Mouse (Mus musculus) frontal cortex, postnatal 10 days (tissue): ENCODE measurements around the gene Naa38.
"Not testable (repeated sequence)": the region's sequence is repeated elsewhere in the genome, so short reads cannot be mapped to it uniquely, and the experiment has no call there.

Source experiments
- DNase-seq, 2 experiments: peaks; one replicate each; pipeline ENCODE4 v3.0.0; 2022; ENCODE audit warnings: low spot score in 2 of 2, mixed read lengths in 1 of 2

Naa38 gene

DNA sequence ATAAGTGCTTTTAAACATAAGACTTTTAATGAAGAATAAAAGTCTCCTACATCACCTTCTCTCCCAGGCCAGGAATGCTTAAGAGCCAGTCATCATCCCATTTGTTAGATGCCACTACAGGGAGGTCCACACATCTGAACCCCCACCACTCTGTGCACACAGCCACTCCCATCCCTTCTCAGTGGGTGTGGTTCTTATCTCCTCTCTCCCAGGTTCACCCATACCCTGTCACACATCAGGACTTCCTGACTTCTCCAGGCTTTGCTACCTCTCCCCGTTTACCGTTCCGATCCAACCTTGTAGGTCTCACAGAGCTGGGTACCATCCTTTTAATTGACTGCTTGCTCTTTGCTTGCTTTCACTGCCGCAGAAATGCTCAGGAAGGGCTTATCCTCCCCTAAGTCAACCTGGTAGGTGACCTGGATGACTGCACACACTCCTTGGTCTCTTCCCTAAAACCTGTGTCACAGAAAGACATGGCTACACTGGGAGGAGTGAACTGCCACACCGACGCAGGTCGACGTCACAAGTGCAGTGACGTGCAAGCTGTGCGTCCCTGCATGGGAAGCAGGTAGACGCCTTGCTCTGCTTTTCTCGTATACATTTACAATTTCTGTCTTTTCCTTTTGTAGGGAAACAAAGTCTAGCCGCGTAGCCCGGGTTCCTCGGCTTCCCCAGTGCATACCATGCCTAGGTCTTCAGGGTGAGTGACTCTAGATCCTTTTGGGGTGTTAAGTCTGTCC, 21.9 kb upstream of the Naa38 start:
- no peak for DNase-seq

DNA sequence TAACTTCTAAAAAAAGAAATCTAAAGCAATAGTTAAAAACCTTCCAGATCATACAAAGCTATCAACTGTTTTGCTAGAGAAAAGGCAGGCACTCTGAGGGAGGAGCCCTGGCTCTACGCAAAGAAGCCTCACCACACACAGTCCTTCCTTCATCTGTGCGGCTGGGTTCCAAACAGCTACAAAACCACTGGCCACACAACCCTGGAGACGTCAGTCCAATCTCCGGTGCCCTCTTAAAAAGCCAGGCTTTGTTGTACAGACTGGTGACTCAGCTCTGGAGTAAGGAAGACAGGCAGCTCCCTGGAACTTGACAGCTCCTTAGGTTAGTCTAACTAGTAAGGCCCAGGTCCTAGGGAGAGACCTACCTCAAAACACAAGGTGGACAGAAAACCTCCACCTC, 19.6 kb upstream of the Naa38 start:
- DNase-seq = no peak

DNA sequence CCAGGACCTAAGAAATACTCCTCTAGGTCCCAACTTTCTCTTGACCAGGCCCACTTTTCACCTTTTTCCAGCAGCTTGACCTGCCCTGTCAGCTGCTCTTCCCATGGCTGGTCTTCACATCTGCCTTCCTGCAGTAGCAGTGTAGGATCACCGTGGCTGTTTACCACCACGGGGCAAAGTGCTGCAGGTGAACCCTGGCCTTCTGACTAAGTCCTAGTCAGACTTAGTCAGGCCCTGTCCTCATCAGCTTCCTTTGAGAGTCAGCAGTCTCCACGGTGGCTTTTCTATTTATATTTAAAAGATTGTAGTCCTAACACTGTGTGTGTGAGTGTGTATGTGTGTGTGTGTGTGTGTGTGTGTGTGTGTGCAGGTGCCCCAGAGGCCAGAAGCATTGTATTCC, 17.5 kb upstream of the Naa38 start:
- DNase-seq = no peak

DNA sequence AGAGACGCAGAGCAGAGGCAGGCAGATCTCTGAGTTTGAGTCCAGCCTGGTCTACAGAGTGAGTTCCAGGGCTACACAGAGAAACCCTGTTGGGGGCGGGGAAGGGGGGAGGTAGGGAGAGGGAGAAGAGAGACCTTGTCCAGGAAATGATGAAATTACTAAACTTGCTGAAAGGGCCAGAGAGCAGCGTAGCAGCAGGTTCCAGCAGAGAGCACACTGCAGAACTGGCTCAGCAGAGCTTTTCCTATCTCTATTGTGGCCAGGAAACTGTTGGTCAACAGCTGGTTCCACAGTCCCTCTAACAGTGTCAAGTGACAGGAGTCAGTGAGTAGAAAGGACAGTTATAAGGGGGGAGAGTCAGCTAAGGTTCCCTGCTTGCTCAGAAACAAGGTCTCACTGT, 15.7 kb upstream of the Naa38 start:
- no peak for DNase-seq

DNA sequence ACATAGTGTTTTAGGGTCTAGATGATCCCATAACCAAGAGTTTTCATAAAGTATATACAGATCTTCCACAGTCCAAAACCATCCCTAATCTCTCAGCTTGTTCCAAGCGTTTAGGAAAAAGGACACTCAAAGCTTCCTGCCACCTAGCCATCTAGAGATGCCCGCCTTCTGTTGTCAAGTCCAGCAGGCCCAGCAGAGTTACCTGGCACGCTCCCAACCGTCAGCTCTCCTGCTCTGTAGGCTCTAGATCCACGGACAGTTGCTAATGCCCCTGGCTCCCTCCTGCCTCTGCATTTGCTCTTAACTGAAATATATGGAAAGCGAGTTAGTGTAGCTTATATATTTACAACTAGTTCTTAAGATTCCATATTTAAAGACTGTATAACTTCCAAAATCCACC, 13.9 kb upstream of the Naa38 start:
- no peak for DNase-seq

DNA sequence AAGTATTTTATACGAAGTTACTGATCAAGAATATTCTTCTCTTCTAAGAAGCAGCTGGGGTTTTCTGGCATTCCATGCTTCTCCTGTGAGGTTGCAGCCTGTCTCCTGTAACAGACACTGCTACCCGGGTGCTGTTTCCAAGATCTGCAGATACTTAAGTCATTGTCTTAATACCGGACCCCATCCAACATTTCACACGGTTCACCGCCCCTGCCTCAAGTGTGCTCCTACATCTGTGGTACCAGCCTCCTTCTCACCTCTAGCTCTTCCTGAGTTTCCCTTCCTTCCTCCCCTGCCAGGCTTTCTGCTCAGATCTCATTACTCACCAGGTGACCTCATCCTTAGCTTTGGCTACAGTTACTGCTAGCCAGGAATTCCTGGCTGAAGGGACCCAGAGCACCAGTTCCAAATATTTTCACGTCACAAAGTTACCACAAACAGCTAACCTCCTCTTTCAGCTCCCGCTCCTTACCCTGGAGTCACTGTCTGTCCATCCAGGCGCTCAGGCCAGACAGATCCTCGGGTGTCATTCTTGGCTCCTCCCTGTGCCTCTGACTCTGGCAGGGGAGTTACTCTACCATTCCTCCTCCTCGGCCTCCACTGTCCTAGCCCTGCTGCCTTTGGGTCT, 12.7 kb upstream of the Naa38 start:
- no peak for DNase-seq

DNA sequence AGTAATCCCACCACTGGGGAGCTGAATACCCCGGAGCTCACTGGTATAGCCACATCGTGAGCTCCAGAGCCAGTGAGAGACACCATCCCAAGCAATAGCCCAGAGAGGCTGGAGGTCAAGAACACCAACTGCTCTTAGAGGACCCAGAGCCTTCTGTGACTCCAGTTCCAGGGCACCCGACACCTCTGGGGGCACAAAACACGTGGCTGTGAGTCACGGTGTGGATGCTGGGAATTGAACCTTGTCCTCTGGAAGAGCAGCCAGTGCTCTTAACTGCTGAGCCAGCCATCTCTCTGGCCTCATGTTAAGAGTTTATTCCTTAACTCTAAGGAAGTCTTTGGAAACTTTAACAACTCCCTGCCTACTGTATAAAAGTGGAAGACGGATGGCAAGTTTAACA, 10.3 kb upstream of the Naa38 start:
- no peak for DNase-seq

DNA sequence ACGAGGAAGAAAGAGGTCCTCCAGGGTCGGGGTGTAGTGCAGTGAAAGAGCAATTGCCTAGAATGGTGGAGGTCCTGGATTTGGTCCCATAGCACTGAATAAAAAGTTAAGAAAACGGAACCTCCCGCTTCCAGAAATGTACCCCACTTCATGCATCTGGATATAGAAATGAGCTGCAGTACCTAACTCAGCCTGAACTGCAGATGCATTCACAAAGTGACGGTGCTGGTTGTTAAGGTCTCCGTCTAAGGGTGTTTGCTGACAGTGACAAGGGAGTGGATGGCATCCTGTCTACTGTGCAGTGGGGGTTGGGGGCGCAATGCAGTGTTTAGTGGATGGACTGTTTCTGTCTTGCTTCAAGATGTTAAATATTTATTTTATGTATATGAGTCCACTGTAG, 8.5 kb upstream of the Naa38 start:
- DNase-seq = no peak

DNA sequence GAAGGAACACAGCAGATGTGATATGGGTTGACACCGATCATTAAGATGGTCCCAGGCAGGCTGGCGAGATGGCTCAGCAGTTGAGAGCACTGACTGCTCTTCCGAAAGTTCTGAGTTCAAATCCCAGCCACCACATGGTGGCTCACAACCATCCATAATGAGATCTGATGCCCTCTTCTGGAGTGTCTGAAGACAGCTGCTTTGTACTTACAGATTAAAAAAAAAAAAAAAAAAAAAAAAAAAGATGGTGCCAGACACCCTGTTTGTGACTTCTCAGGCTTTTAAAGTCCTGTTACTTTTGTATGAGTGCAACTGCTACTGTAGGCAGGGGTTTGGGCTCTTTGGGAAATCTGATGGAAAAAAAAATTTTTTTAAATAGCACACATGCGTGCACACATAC, 6.6 kb upstream of the Naa38 start:
- no peak for DNase-seq

DNA sequence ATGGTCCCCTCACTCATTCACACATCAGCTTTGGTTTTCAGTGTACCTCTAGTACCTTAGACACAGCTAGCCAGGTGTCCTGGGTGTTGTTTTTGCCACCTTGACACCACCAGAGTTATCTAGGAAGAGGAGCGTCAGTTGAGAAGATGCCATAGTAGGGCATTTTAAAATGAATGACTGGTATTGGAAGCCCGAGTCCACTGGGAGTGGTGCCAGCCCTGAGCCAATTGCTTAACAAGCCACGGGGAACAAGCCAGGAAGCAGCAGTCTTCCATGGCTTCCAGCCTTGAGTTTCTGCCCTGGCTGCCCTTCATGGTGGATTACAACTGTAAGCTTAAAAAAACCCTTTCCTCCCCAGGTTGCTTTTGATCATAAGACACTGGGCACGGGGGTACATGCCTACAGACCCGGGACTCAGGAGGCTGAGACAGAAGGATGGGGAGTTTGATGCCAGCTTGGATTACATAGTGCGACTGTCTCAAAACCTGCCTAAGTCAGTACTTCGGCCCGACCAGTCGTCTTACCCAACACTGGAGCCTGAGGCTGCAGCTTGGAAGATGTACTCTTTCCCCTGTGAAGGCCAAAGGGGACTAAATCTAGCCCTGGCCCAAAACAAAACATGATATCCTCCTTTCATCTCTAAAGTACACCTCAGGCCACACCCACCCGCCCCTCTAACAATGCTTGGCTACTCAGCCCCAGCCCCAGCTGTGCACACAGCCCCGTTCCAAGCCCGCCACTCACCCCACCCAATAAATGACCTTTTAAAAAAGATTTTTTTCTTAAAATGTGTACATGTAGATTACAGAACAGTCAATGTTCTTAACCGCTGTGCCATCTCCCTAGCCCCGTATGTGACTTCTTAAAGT, 5.5 kb upstream of the Naa38 start:
- no peak for DNase-seq

DNA sequence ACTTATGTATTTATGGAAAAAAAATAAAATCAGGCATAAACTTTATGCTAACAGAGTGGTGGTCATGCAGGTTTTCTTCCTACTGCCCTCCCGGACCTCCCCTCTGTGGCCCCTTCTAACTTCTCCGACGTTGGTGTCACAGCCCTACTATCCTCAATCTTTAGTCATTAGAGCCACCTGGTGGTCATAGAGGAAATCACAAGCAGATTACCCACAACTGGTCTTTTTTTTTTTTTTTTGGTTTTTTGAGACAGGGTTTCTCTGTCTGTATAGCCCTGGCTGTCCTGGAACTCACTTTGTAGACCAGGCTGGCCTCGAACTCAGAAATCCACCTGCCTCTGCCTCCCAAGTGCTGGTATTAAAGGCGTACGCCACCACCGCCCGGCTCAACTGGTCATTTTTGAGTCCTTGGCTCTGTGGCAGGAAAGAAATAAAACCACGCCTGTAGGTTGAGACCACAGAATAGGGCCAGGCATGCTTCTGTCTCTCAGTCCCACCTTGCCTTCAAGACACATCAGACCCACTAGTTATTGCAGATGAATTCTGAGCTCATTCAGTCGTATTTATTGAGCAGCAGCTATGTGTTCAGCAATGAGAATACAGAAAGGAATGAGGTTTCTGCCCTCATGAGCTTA, 4.8 kb upstream of the Naa38 start:
- DNase-seq = peak in 1 of 2 experiments; percentile 62

DNA sequence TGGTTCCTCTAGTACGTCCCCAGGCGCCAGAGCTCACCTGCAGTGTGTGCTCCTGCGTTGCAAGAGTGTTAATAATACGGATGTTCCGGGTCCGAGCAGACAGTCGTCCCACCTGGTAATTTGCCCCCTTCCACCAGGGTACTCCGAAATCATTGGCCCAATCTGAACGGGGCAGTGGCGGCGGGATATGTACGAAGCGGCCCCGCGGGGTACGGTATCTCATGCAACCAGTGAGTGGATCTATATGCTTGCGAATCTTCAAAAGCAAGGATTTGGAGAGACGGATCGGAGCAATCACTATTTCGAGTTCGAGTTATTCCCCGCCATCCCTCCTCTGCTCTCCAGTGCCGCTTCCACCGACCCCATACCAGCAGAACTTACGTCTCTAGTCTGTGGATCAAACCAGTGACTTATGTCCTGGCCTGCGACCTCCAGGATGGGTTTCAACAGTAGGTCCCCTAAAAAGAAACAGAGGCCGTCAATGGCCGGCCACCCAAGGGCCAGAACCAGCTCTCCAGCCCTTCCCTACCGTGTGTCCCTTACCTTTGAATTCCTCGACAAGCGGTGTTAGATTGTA, 608 bp upstream of the Naa38 start:
- not testable (repeated sequence) for DNase-seq

DNA sequence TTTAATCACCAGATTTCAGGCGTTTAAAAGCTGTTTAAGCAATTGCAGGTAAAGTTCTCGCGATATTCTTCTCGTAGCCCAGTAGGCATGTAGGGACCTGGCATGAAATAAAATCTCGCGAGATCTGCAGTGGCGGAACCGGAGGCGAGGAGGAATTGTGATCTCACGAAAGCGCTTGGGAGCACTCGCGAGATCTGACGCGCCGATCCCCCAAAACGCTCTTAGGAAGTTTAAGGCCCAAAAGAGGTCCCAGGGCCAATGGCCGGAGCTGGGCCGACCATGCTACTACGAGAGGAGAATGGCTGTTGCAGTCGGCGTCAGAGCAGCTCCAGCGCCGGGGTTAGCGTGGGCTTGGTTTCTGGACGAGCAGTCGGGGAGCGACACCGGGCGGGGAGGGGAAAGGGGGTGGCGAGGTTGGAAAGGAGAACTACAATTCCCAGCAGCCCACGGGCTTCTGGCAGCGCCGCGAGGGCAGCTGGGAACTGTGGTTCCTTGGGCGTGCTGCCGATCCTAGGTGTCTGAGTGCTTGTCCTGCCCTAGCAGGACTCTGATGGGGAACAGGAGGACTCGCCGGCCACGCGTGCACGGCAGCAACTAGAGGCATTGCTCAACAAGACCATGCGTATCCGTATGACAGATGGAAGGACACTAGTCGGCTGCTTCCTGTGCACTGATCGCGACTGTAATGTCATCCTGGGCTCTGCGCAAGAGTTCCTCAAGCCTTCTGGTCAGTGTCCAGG, 517 bp downstream of the Naa38 start:
- peak; percentile 96 to 97 for DNase-seq

DNA sequence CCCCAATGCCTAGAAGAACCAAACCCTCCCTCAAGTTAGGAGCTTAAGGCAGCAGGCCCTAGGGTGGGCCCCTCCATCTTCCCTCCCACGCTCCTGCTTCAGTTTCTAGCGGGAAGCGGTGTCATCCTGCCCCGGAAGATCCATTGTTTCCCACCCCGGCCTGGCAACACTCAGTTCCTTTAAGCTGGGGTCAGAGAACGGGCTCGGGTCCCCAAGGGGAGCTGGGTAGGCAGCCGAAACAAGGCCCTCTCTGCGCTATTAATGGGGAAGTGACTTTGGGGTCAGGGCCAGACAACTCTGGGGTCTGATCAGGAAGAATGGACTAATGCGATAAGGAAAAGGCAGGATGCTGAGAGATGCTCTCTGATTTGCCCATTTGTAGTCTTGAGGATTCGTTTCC, 1.5 kb downstream of the Naa38 start:
- peak in 1 of 2 experiments; percentile 41 for DNase-seq

DNA sequence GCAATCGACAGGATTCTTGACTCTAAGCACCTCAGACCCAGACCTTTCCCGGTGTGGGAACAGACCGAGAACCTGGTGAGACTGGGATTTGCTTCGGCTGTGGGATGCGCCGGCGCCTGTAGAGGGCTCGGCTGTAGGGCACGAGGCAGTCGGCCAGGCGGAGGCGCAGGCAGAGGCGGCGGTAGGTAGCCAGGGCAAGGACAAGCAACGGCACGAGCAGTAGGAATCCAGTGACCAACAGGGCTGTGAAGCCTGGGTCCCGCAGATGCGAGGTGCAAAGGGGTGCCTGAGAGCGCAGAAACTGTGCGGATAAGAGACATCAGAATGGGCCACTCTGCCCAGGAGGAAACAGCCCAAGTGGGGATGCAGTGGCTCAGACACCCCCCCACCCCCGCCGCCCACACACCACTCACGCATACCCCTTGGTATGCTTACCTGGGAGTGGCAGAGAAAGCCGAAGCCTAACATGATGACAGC, 2.3 kb downstream of the Naa38 start:
- DNase-seq = no peak

DNA sequence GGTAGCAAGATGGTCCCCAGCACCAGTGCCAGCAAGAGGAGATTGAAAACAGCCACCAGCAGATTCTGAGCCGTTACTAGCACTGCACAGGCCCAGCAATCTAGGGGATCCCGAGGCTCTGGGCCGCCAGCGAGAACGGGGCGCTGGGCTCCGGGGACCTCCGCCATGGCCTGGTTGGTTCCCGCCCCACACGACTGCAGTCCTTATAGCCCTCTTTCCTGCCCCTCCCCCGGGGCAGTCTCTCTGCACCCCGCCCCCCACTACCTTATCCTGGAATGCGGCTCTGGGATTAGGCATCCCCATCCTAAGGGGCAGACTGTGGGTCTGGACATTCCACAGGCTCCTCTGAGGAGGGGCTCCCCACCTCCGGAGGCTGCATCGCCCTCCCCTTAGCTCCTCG, 2.8 kb downstream of the Naa38 start, which contains the start of gene Tmem88:
TSS of gene Tmem88 (minus strand) at position 176 of the 400 bp plus-strand sequence.
- peak in 1 of 2 experiments; percentile 39 for DNase-seq

DNA sequence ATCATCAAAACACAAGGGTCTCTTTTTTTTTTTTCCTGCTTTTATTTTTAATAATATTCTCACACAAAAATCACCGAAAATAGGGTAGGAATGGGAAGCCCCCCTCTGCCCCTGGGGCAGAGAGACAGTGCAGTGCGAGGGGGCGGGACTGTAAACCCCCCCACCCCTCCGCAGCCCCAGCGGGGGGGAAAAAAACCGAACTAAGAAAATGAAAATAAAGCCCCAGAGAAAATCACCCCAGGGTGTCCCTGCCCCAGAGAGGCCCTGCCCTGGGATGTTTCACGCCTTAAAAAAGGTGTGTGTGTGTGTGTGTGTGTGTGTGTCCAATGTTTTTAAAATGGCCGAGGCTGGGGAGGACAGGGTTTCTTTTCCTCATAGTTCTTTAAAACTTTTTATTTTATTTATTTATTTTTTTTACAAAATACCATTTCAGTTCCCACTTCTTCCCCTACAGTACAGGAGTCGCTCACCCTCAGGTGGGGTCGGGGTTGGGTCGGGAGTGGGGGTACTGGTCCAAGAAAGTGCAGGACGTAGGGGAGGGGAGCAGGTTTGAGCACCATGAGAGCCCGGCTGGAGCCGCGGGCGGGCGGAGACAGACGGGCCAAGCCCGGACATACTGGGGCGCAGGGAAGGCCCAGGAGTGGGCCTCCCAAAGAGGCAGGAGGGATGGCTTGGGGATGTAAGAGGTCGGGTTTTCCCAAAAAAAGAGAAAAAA, 3.4 kb downstream of the Naa38 start:
- no peak for DNase-seq

DNA sequence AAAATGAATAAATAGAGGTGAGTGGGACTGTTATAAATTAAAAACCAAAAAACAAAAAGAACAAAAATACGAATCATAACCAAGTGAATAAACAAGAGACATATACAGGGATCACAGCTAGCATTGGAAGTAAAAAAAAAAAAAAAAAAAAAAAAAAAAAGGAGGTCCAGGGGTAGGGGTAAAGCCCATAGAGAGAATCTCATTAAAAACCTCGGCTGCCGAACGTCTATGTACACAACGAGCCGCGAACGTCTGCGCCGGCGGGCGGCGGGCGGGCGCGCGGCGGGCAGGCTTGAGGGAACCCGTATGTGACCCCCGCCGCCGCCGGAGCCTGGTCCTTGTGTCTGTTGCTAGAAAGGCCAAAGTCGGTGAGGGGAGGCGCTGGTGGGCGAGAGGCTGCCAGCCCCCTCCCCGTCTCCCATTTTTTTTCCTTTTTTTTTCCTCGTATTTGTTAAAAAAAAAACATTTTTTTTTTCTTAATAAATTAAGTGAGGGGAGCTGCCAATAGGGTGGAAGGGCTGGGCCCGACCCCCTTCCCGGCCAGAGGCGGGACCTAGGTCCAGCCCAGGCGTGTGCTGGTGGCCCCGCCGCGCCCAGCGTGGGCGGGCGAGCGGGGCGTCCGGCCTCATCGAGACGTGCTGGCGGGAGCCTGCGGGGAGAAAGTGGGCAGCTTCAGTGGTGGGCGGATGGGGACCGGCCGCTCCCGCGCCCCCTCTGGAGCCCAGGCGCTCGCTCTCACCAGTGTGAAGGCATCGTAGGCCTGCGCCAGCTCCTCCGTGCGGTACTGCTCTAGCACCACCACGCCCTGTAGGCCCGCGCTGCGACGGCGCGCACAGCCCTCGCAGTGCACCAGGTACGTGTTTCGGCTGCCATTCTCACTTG, 4.2 kb downstream of the Naa38 start:
- no peak for DNase-seq
